Mouse (Mus musculus): ENCODE results near the gene Agap1. TPM values are rescaled to one million over a fixed set of nuclear protein-coding genes. Genes with fewer than 3 reads are reported as not detected.

The Agap1 gene
- total and polyA plus RNA-seq, 2 experiments from 2014 or later, result 45.9 to 175 TPM

DNA sequence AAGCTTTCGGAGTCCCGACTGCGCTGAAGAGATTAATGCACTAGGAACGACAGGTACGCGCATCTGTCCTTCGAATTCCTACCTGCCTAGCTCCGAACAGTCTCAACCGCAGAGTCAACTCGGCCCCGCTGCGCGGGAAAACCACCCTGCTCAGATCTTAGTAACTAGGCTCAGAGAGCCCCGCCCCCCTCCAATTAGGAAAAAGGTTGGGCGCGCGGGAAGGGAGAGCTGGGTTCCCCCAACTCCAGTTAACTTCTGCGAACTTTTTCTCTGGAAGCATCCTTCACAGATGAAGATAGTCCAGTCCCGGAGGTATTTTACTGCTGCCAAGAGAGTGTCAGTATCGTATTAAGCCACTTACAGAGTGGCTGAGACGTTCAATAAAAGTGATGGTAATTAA, 479.2 kb downstream of the Agap1 start:
- ATAC-seq (ENCODE audit: low FRiP score), result no peak
- no peak for DNase-seq (ENCODE audit: low spot score)
- H3K27me3 ChIP-seq (ENCODE audit: insufficient read depth, low read length), result peaks cover 66% of the 10 kb centered on the region
- no peak overlapping the region for H3K9ac ChIP-seq (replicated peaks; ENCODE audit: low read length, poor library complexity, severe bottlenecking)
- no peak overlapping the region for H3K27ac ChIP-seq (ENCODE audit: low read depth, low read length)
- H3K9me3 ChIP-seq (ENCODE audit: low read length), result no peaks in the 10 kb centered on the region
- peaks cover 9% of the 10 kb centered on the region for H3K4me1 ChIP-seq (ENCODE audit: insufficient read depth, low read length)
- 1% methylated on average over 21 of the region's 21 CpGs for WGBS
- no peak overlapping the region for H3K4me2 ChIP-seq (ENCODE audit: low read depth, low read length, poor library complexity, severe bottlenecking)
- no peaks in the 10 kb centered on the region for H3K36me3 ChIP-seq (ENCODE audit: insufficient read depth, low read length)
- TF ChIP-seq CTCF (IDR thresholded peaks at IDR 0.05), result no peak
- H3K4me3 ChIP-seq (ENCODE audit: low read depth, low read length), result no peak overlapping the region

DNA sequence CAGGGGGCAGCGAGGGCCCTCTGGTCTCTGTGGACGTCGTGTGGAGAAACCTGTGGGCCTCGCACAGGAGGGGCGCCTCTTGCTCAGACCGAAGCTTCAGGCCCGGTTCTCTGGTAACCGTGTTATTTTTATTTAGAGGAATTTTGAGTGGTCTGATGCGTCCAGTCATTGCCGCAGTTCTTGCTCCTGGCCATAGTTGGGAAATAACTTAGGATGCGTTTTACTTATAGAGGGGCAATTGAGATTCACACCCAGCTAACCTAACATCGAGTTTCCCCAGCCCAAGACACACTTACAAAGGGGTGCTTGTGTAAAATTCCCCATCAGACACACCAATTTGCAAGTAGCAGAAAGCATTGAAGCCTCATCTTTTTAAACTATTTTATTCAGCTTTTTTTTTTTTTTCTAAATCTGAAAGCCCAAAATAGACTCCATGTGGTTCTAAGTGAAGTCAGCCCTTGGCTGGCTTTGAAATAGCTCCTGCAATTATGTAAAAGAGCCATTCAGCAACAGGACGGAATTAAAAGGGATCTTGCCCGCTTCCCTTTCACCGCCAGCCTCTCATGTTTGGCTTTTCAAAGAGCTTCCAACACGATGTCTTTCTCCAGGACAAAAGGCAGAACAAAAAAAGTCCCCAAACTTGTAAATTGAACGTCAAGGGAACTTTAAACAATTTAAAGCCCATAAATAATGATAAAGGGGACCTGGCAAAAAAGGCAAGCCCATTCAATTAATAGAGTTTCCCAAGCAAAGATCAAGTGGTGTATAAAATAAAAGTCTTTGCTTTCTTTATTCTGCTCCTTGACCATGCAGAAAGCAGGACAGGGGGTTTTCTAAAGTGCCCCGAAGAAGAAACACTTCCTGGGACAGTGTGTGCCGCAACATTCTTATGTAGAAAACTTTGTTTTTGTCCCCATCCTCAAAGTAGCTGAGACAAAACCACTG, 480.0 kb downstream of the Agap1 start:
- no peak overlapping the region for H3K9ac ChIP-seq (replicated peaks; ENCODE audit: low read length, poor library complexity, severe bottlenecking)
- peak; percentile 81 for DNase-seq (ENCODE audit: low spot score)
- H3K4me3 ChIP-seq (ENCODE audit: low read depth, low read length), result no peak overlapping the region
- no peak for TF ChIP-seq CTCF (IDR thresholded peaks at IDR 0.05)
- no peaks in the 10 kb centered on the region for H3K36me3 ChIP-seq (ENCODE audit: insufficient read depth, low read length)
- H3K4me1 ChIP-seq (ENCODE audit: insufficient read depth, low read length), result peaks cover 9% of the 10 kb centered on the region
- peaks cover 74% of the 10 kb centered on the region for H3K27me3 ChIP-seq (ENCODE audit: insufficient read depth, low read length)
- H3K9me3 ChIP-seq (ENCODE audit: low read length), result no peaks in the 10 kb centered on the region
- WGBS, result 2% methylated on average over 19 of the region's 19 CpGs
- no peak overlapping the region for H3K27ac ChIP-seq (ENCODE audit: low read depth, low read length)
- no peak for ATAC-seq (ENCODE audit: low FRiP score)
- no peak overlapping the region for H3K4me2 ChIP-seq (ENCODE audit: low read depth, low read length, poor library complexity, severe bottlenecking)

GRCm38 (mm10) chr1:89935493-89936348, 481.1 kb downstream of the Agap1 start:
- Histone ChIP-seq H3K4me1 (ENCODE audit: insufficient read depth, low read length) (peaks cover 3% of the 10 kb centered on the region), H3K27ac (ENCODE audit: low read depth, low read length) (no peak overlapping the region), H3K4me3 (ENCODE audit: low read depth, low read length) (no peak overlapping the region), H3K36me3 (ENCODE audit: insufficient read depth, low read length) (no peaks in the 10 kb centered on the region), H3K4me2 (ENCODE audit: low read depth, low read length, poor library complexity, severe bottlenecking) (no peak overlapping the region), H3K27me3 (ENCODE audit: insufficient read depth, low read length) (peaks cover 78% of the 10 kb centered on the region), H3K9ac (replicated peaks; ENCODE audit: low read length, poor library complexity, severe bottlenecking) (no peak overlapping the region), H3K9me3 (ENCODE audit: low read length) (no peaks in the 10 kb centered on the region)
- DNase-seq (ENCODE audit: low spot score) (no peak), ATAC-seq (ENCODE audit: low FRiP score) (no peak)
- TF ChIP-seq CTCF (IDR thresholded peaks at IDR 0.05), result no peak
- WGBS, result 3% methylated on average over 29 of the region's 29 CpGs

DNA sequence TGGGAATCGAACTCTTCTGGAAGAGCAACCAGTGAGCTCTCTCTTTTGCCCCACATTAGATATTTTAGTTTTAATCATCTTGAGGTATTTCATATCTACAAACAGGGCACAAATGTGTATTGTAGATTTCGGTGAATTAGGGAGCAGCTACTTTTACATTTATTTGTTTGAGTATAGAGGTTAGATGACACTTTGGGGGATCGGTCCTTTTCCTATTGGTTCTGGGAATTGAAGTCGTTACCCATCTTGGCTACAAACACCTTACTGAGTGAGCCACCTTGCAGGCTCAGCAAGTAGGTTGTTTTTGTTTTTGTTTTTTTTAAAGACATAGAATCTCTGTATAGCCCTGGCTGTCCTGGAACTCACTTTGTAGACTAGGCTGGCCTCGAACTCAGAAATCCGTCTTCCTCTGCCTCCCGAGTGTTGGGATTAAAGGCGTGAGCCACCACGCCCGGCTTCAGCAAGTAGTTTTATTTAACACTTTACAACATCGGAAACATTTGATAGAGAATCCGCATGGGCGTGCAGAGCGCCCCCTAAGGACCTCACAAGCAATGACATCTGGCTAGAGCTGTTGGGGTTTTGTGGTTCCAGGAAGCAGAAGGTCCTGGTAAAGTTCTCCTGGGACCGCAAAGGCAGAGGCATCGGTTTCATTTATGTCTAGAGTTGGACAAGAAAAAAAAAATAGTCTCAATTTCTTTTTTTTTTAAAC, 484.4 kb downstream of the Agap1 start:
- H3K9me3 ChIP-seq (ENCODE audit: low read length), result no peaks in the 10 kb centered on the region
- no peak overlapping the region for H3K4me3 ChIP-seq (ENCODE audit: low read depth, low read length)
- H3K27ac ChIP-seq (ENCODE audit: low read depth, low read length), result no peak overlapping the region
- no peaks in the 10 kb centered on the region for H3K36me3 ChIP-seq (ENCODE audit: insufficient read depth, low read length)
- peaks cover 62% of the 10 kb centered on the region for H3K27me3 ChIP-seq (ENCODE audit: insufficient read depth, low read length)
- TF ChIP-seq CTCF (IDR thresholded peaks at IDR 0.05), result peak; percentile 56
- ATAC-seq (ENCODE audit: low FRiP score) (no peak), DNase-seq (ENCODE audit: low spot score) (no peak)
- H3K4me2 ChIP-seq (ENCODE audit: low read depth, low read length, poor library complexity, severe bottlenecking), result no peak overlapping the region
- no peak overlapping the region for H3K9ac ChIP-seq (replicated peaks; ENCODE audit: low read length, poor library complexity, severe bottlenecking)
- no peaks in the 10 kb centered on the region for H3K4me1 ChIP-seq (ENCODE audit: insufficient read depth, low read length)
- 26% methylated on average over 16 of the region's 16 CpGs for WGBS

- no peaks in the 10 kb centered on the region for H3K4me1 ChIP-seq (ENCODE audit: insufficient read depth, low read length)
- no peak for ATAC-seq (ENCODE audit: low FRiP score)
- 27% methylated on average over 16 of the region's 16 CpGs for WGBS
- no peak overlapping the region for H3K27ac ChIP-seq (ENCODE audit: low read depth, low read length)
- H3K4me2 ChIP-seq (ENCODE audit: low read depth, low read length, poor library complexity, severe bottlenecking), result no peak overlapping the region
- no peaks in the 10 kb centered on the region for H3K36me3 ChIP-seq (ENCODE audit: insufficient read depth, low read length)
- H3K9ac ChIP-seq (replicated peaks; ENCODE audit: low read length, poor library complexity, severe bottlenecking), result no peak overlapping the region
- H3K27me3 ChIP-seq (ENCODE audit: insufficient read depth, low read length), result peaks cover 66% of the 10 kb centered on the region
- no peaks in the 10 kb centered on the region for H3K9me3 ChIP-seq (ENCODE audit: low read length)
- no peak for TF ChIP-seq CTCF (IDR thresholded peaks at IDR 0.05)
- DNase-seq (ENCODE audit: low spot score), result no peak
- H3K4me3 ChIP-seq (ENCODE audit: low read depth, low read length), result no peak overlapping the region
Measured at GRCm38 (mm10) chr1:89939596-89939960, 485.0 kb downstream of the Agap1 start.
